Comparison of ENCODE assay signal across 31 mouse cellular contexts in the genomic region with DNA sequence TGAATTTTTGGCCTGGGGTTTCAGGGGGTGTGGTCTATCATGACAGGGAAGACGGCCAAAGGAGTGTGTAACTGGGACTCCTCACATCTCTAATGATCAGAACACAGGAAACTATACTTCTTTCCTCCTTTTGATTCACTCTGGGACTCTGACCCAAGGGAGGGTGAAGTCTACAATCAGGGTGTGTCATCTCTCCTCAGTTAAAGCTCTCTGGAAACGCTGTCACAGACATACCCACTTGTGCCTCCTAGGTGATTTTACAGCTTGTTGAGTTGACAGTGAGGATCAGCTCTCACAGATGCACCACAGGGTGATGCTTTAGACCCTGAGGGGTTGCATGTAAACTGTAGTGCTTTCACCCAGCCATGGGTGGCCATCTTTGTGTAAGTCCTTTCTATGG.
"Had no signal": no experiment of that assay in that cellular context is flagged by ENCODE, and none has a peak within 500 bp of the region (broad histone marks: within the 10 kb centered on the region; RNA-seq: fewer than 3 reads in every experiment).

No protein-coding gene starts in this region.

- DNase-seq: left cerebral cortex, postnatal 4 days; liver; liver, embryonic 13.5 days; liver, postnatal 0 days; lung, adult 18-20 months; lung, adult 2 months; lung, embryonic 14.5 days; lung, postnatal 10 days; lung, postnatal 14 days; lung, postnatal 36 days; lung, postnatal 4 days; midbrain, embryonic 14.5 days had no signal

- H3K9ac ChIP-seq: limb, embryonic 12.5 days; limb, embryonic 13.5 days; limb, embryonic 15.5 days; liver, embryonic 12.5 days; liver, embryonic 13.5 days; liver, embryonic 14.5 days; liver, embryonic 15.5 days; liver, postnatal 0 days; lung, embryonic 14.5 days; lung, embryonic 15.5 days; midbrain, embryonic 12.5 days; midbrain, embryonic 13.5 days; midbrain, embryonic 15.5 days had no signal

- H3K4me3 ChIP-seq: limb, embryonic 10.5 days; limb, embryonic 12.5 days; limb, embryonic 13.5 days; limb, embryonic 15.5 days; liver, embryonic 12.5 days; liver, embryonic 13.5 days; liver, embryonic 15.5 days; lung, embryonic 15.5 days; megakaryocyte, embryonic 14.5 days; midbrain, embryonic 10.5 days; midbrain, embryonic 12.5 days; midbrain, embryonic 13.5 days; midbrain, embryonic 15.5 days; myocyte had no signal

- H3K4me1 ChIP-seq: limb, embryonic 10.5 days; limb, embryonic 12.5 days; liver, embryonic 12.5 days; liver, embryonic 13.5 days; liver, embryonic 15.5 days; megakaryocyte, embryonic 14.5 days; midbrain, embryonic 10.5 days had no signal

- H3K36me3 ChIP-seq: limb, embryonic 10.5 days; limb, embryonic 12.5 days; limb, embryonic 13.5 days; limb, embryonic 15.5 days; liver, embryonic 12.5 days; liver, embryonic 13.5 days; liver, embryonic 15.5 days; lung, embryonic 15.5 days; midbrain, embryonic 10.5 days; midbrain, embryonic 12.5 days; midbrain, embryonic 13.5 days; midbrain, embryonic 15.5 days had no signal

- ATAC-seq: liver, embryonic 12.5 days; liver, postnatal 0 days; lung, postnatal 0 days; midbrain, embryonic 13.5 days; midbrain, embryonic 15.5 days; midbrain, embryonic 16.5 days had no signal

- H3K27me3 ChIP-seq: limb, embryonic 12.5 days; limb, embryonic 13.5 days; limb, embryonic 15.5 days; liver, embryonic 12.5 days; liver, embryonic 13.5 days; liver, embryonic 15.5 days; megakaryocyte, embryonic 14.5 days; midbrain, embryonic 12.5 days; midbrain, embryonic 13.5 days; midbrain, embryonic 15.5 days had no signal

- H3K27ac ChIP-seq: limb, embryonic 10.5 days; limb, embryonic 12.5 days; limb, embryonic 13.5 days; limb, embryonic 15.5 days; liver, embryonic 12.5 days; liver, embryonic 13.5 days; liver, embryonic 14.5 days; liver, embryonic 15.5 days; lung, embryonic 15.5 days; macrophage; midbrain, embryonic 10.5 days; midbrain, embryonic 12.5 days; midbrain, embryonic 13.5 days; midbrain, embryonic 15.5 days had no signal

- H3K4me2 ChIP-seq: limb, embryonic 12.5 days; limb, embryonic 13.5 days; limb, embryonic 15.5 days; liver, embryonic 11.5 days; liver, embryonic 12.5 days; liver, embryonic 13.5 days; liver, embryonic 15.5 days; lung, embryonic 14.5 days; lung, embryonic 15.5 days; midbrain, embryonic 11.5 days; midbrain, embryonic 12.5 days; midbrain, embryonic 13.5 days; midbrain, embryonic 15.5 days had no signal

- H3K9me3 ChIP-seq: limb, embryonic 10.5 days; limb, embryonic 12.5 days; limb, embryonic 13.5 days; limb, embryonic 15.5 days; liver, embryonic 12.5 days; liver, embryonic 13.5 days; liver, embryonic 15.5 days; lung, embryonic 15.5 days; midbrain, embryonic 10.5 days; midbrain, embryonic 12.5 days; midbrain, embryonic 13.5 days; midbrain, embryonic 15.5 days had no signal
